ENCODE assay signal across 29 mouse cellular contexts in genomic region chr2:170282463-170282862, GRCm38 (mm10).
DNase-seq lines count a peak whose midpoint lies in the region; ATAC-seq and TF ChIP-seq lines count a peak whose summit lies in the region.
"Had no signal": no experiment of that assay in that cellular context is flagged by ENCODE, and none has a peak within 500 bp of the region (broad histone marks: within the 10 kb centered on the region; RNA-seq: fewer than 3 reads in every experiment).

No protein-coding gene starts in this region.

- no peak overlapping the region for H3K4me2 ChIP-seq in forebrain, embryonic 15.5 days (replicated peaks)
- H3K4me2 ChIP-seq in forebrain, embryonic 13.5 days, result no peak overlapping the region
- H3K4me2 ChIP-seq in kidney, embryonic 16.5 days (replicated peaks; ENCODE audit: low read depth, low read length), result no peak overlapping the region
- H3K4me2 ChIP-seq: embryonic facial prominence, embryonic 13.5 days; heart, embryonic 13.5 days; intestine, embryonic 15.5 days had no signal

- peaks cover 11% of the 10 kb centered on the region for H3K4me1 ChIP-seq in forebrain, embryonic 15.5 days
- peaks cover 15% of the 10 kb centered on the region for H3K4me1 ChIP-seq in forebrain, embryonic 13.5 days
- H3K4me1 ChIP-seq in kidney, adult 2 months (ENCODE audit: control insufficient read depth, insufficient read depth, low read length), result no peaks in the 10 kb centered on the region; the same call in 1 of the 2 replicates
- peaks cover 6% of the 10 kb centered on the region for H3K4me1 ChIP-seq in kidney, embryonic 16.5 days (ENCODE audit: insufficient read depth, low read length)

- no peaks in the 10 kb centered on the region for H3K9me3 ChIP-seq in forebrain, embryonic 15.5 days
- H3K9me3 ChIP-seq in forebrain, embryonic 13.5 days (replicated peaks), result no peaks in the 10 kb centered on the region
- no peaks in the 10 kb centered on the region for H3K9me3 ChIP-seq in kidney, embryonic 16.5 days (ENCODE audit: low read length)
- H3K9me3 ChIP-seq: embryonic facial prominence, embryonic 10.5 days; embryonic facial prominence, embryonic 13.5 days; heart, embryonic 10.5 days; heart, embryonic 13.5 days; intestine, embryonic 15.5 days had no signal

- no peak overlapping the region for H3K27ac ChIP-seq in forebrain, embryonic 15.5 days (replicated peaks)
- H3K27ac ChIP-seq in forebrain, embryonic 13.5 days, result no peak overlapping the region
- H3K27ac ChIP-seq in kidney, adult 2 months (ENCODE audit: insufficient read depth, low read depth, low read length), result no peak overlapping the region
- no peak overlapping the region for H3K27ac ChIP-seq in kidney, embryonic 16.5 days (ENCODE audit: low read length)
- H3K27ac ChIP-seq: embryonic facial prominence, embryonic 10.5 days; embryonic facial prominence, embryonic 13.5 days; heart, adult 2 months; heart, embryonic 10.5 days; heart, embryonic 13.5 days; intestine, embryonic 15.5 days had no signal

- peaks cover 6% of the 10 kb centered on the region; the same call in 1 of the 2 replicates for H3K27me3 ChIP-seq in forebrain, embryonic 15.5 days
- H3K27me3 ChIP-seq in forebrain, embryonic 13.5 days, result no peaks in the 10 kb centered on the region
- H3K27me3 ChIP-seq in kidney, adult 2 months (replicated peaks; ENCODE audit: control insufficient read depth, insufficient read depth, low read length), result no peaks in the 10 kb centered on the region
- H3K27me3 ChIP-seq in kidney, embryonic 16.5 days (ENCODE audit: insufficient read depth, low read length), result no peaks in the 10 kb centered on the region
- H3K27me3 ChIP-seq: CH12.LX; embryonic facial prominence, embryonic 13.5 days; heart, embryonic 13.5 days; intestine, embryonic 15.5 days had no signal

- no peaks in the 10 kb centered on the region for H3K36me3 ChIP-seq in forebrain, embryonic 15.5 days
- no peaks in the 10 kb centered on the region for H3K36me3 ChIP-seq in forebrain, embryonic 13.5 days (ENCODE audit: poor library complexity, severe bottlenecking)
- no peaks in the 10 kb centered on the region for H3K36me3 ChIP-seq in kidney, adult 2 months (ENCODE audit: control insufficient read depth, insufficient read depth, low read length)
- H3K36me3 ChIP-seq in kidney, embryonic 16.5 days (ENCODE audit: insufficient read depth, low read length), result no peaks in the 10 kb centered on the region
- H3K36me3 ChIP-seq: embryonic facial prominence, embryonic 10.5 days; embryonic facial prominence, embryonic 13.5 days; heart, embryonic 10.5 days; heart, embryonic 13.5 days; intestine, embryonic 15.5 days had no signal

- peak; percentile 16; the same call in 1 of the 2 replicates for ATAC-seq in forebrain, embryonic 15.5 days (replicated peaks)
- ATAC-seq in forebrain, embryonic 13.5 days, result no peak
- ATAC-seq in kidney, embryonic 16.5 days (ENCODE audit: low FRiP score, low TSS enrichment), result no peak
- ATAC-seq: forebrain, embryonic 16.5 days; hindbrain, embryonic 16.5 days had no signal

- TF ChIP-seq POLR2A in kidney, adult 2 months (IDR thresholded peaks at IDR 0.05; ENCODE audit: low read depth, low read length), result no peak

- 43% methylated on average over 6 of the region's 6 CpGs for WGBS in forebrain, embryonic 15.5 days
- 56% methylated on average over 6 of the region's 6 CpGs for WGBS in forebrain, embryonic 13.5 days
- 62% methylated on average over 6 of the region's 6 CpGs for WGBS in kidney, adult 2 months
- 62% methylated on average over 6 of the region's 6 CpGs for WGBS in kidney, embryonic 16.5 days

- peak; percentile 18 for DNase-seq in kidney, adult 2 months
- DNase-seq in R1 (ENCODE audit: low read depth, low spot score) (peak; percentile 61), liver (no peak)
- DNase-seq in embryo, embryonic 10 days (ENCODE audit: low spot score), result no peak
- DNase-seq: adrenal gland, postnatal 10 days; adrenal gland, postnatal 36 days; B cell, adult 2 months; cerebellum, adult 11 months; cerebellum, adult 2 months; cerebellum, adult 9-11 months; cerebellum, postnatal 25 days; embryo, embryonic 11 days; gastrocnemius, postnatal 10 days; gastrocnemius, postnatal 36 days; heart, adult 2 months; heart, postnatal 14 days; heart, postnatal 4 days had no signal

- H3K4me3 ChIP-seq in forebrain, embryonic 15.5 days, result no peak overlapping the region
- H3K4me3 ChIP-seq in forebrain, embryonic 13.5 days, result no peak overlapping the region
- H3K4me3 ChIP-seq in kidney, adult 2 months (ENCODE audit: insufficient read depth, low read depth, low read length), result no peak overlapping the region
- no peak overlapping the region for H3K4me3 ChIP-seq in kidney, embryonic 16.5 days (ENCODE audit: low read length)
- H3K4me3 ChIP-seq: embryonic facial prominence, embryonic 10.5 days; embryonic facial prominence, embryonic 13.5 days; erythroblast, embryonic 14.5 days; heart, adult 2 months; heart, embryonic 10.5 days; heart, embryonic 13.5 days; intestine, embryonic 15.5 days had no signal

- H3K9ac ChIP-seq in forebrain, embryonic 15.5 days (replicated peaks), result no peak overlapping the region
- H3K9ac ChIP-seq in forebrain, embryonic 13.5 days, result no peak overlapping the region
- no peak overlapping the region for H3K9ac ChIP-seq in kidney, embryonic 16.5 days (replicated peaks; ENCODE audit: low read length)
- H3K9ac ChIP-seq: embryonic facial prominence, embryonic 13.5 days; heart, embryonic 13.5 days; intestine, embryonic 15.5 days had no signal

- no peak for TF ChIP-seq CTCF in kidney, adult 2 months (conservative IDR thresholded peaks at IDR 0.05; ENCODE audit: insufficient read depth, insufficient read length, low read depth, low read length)

Comparison
In these comparisons a context has a peak if more than half of its experiments do, and no peak if none do; other contexts are left out.
1. DNase-seq: peak in kidney, adult 2 months (single experiment) and R1 (single experiment); none in embryo, embryonic 10 days (single experiment) and liver (single experiment).